Mouse (Mus musculus) monocyte, adult 59 days (primary cell): Measurements from ENCODE around the gene March6. TPM values are rescaled to one million over a fixed set of nuclear protein-coding genes. Genes with fewer than 3 reads are reported as not detected.

Source experiments
- total RNA-seq, 2 experiments: library from RNA; stranded (reverse); gene quantifications; one replicate each; pipeline ENCODE4 v1.2.4; 2023

March6 gene
- 10 to 100 TPM; 48.8 to 50.7 TPM for total RNA-seq

GRCm38 (mm10) chr15:31530659-31531445 is at the start of gene March6:
March6 (minus strand) TSS chr15:31531053.

GRCm38 (mm10) chr15:31565184-31565583 is 34.3 kb upstream of the March6 start, which contains the start of gene Cmbl:
Cmbl (plus strand) TSS chr15:31565389.

DNA sequence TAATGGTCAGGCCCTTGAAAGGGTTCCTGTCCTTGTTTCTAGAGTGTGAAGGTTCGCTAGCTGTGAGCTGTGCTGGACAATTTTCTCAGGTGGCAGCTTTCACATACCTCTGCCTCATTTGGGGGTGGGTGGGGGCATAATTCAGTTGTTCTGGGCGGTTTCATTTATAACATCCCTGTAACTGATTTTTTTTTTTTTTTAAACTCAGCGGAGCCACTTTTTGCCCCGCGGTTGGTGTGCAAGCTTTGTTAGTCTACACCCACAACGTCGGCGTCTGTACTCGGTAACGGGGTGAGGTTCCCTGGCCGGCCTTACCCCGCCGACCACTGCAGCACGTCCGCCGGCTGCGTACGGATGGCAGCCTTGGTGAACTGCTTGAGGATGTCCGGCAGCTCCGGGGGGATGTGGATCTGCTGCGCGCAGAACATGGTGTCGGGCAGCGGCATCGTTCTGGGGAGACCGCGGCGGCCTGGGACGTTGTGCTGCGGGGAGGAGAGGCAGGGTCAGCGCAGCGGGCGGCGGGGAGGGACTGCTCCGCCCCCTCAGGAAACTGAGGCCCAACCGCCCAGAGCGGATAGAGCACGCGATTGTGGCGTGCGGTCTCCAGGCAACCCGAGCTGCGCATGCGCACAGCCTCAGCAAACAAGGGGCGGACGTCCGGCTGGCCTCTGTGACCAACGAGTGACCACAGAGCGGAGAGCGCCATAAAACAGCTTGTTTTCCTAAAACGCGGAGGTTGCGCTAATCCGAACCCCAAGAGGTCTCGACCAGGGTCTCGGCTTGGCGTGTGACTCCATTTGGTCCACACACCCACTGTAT is 77.5 kb downstream of the March6 start, which contains the start of gene Ropn1l:
TSS of gene Ropn1l (minus strand) at position 640 of the 819 bp plus-strand sequence.

Other genes starting within 250 kb of the March6 start
- gene Ankrd33b, start 163.3 kb downstream of the March6 start, total RNA-seq: 1 to 10 TPM; 2.6 to 3.9 TPM
- 1 to 10 TPM; 1.9 to 2.5 TPM for gene Ropn1l, start 77.3 kb downstream of the March6 start, total RNA-seq
- 10 to 100 TPM in 1 of 2 experiments, 1 to 10 TPM in 1; 9.0 to 15.7 TPM for gene Cmbl, start 34.3 kb upstream of the March6 start, total RNA-seq
- 100 to 1,000 TPM; 177 to 178 TPM for gene Cct5, start 70.8 kb upstream of the March6 start, total RNA-seq
- gene Fam173b, start 70.8 kb upstream of the March6 start, total RNA-seq: 10 to 100 TPM; 11.5 to 12.1 TPM